Mouse (Mus musculus) heart, postnatal 0 days (tissue): ENCODE data around the gene Mrtfb. TPM values are rescaled to one million over a fixed set of nuclear protein-coding genes. Genes with fewer than 3 reads are reported as not detected.

Experiments used
- ATAC-seq: fragments of 200-750 bp; cut with Nextera tagmentation; 2 replicates; pipeline ENCODE4 v1.8.0; 2017; ENCODE audit warnings: low read depth, moderate number of reproducible peaks, moderate library complexity; ENCODE audit not compliant: insufficient read depth
- DNase-seq: peaks from one replicate; pipeline ENCODE4 v3.0.0-alpha.2; 2016; ENCODE audit warnings: low spot score
- H3K27ac ChIP-seq: fragments of 300-500 bp; sonication (generic); 2 replicates; pipeline ENCODE4 v1.5.1; 2014; ENCODE audit warnings: low read depth, mild to moderate bottlenecking
- H3K27me3 ChIP-seq: fragments of 300-500 bp; sonication (generic); 2 replicates; pipeline ENCODE4 v1.6.1; 2014; ENCODE audit warnings: low read length, mixed read lengths; ENCODE audit not compliant: control insufficient read depth, insufficient read depth
- H3K36me3 ChIP-seq: fragments of 300-500 bp; sonication (generic); replicated peaks from 2 replicates; pipeline ENCODE4 v1.6.1; 2014; ENCODE audit warnings: low read length, mixed read lengths; ENCODE audit not compliant: control insufficient read depth, insufficient read depth
- H3K4me1 ChIP-seq: fragments of 300-500 bp; sonication (generic); 2 replicates; pipeline ENCODE4 v1.6.1; 2014; ENCODE audit warnings: antibody characterized with exemption; ENCODE audit not compliant: control insufficient read depth, insufficient read depth
- H3K4me2 ChIP-seq: fragments of 300-500 bp; sonication (generic); 2 replicates; pipeline ENCODE4 v1.6.1; 2014; ENCODE audit warnings: low read depth, mild to moderate bottlenecking, low read length, moderate library complexity
- H3K4me3 ChIP-seq: fragments of 300-500 bp; sonication (generic); 2 replicates; pipeline ENCODE4 v1.5.1; 2014; ENCODE audit warnings: low read depth, low read length
- H3K9ac ChIP-seq: fragments of 300-500 bp; sonication (generic); replicated peaks from 2 replicates; pipeline ENCODE4 v1.6.1; 2014; ENCODE audit warnings: low read depth, low read length, mixed read lengths
- H3K9me3 ChIP-seq: fragments of 300-500 bp; sonication (generic); replicated peaks from 2 replicates; pipeline ENCODE4 v1.6.1; 2016; ENCODE audit warnings: low read length; ENCODE audit not compliant: control insufficient read depth
- CTCF ChIP-seq: IDR thresholded peaks from 2 replicates; pipeline ENCODE4 v1.5.1; 2016; ENCODE audit warnings: antibody characterized with exemption, control low read depth, low read depth
- EP300 ChIP-seq: IDR thresholded peaks from 2 replicates; pipeline ENCODE4 v1.6.1; 2016; ENCODE audit warnings: antibody characterized with exemption, low read depth
- WGBS: fragments of 180-500 bp; shearing (Covaris S2); extraction: QIAGEN DNeasy Blood & Tissue Kit; methylation state at CpG from one replicate; pipeline ENCODE4 v1.1.7; 2014; 5-methylcytosine and 5-hydroxymethylcytosine counted together
- polyA plus RNA-seq: library from polyadenylated mRNA; unstranded; fragments of >200 nt; fragmentation: Nextera tagmentation; extraction: Ambion mirVana; gene quantifications from 2 replicates; pipeline ENCODE4 v1.2.1, GENCODE M21; 2015
- total RNA-seq: library from RNA; depleted of rRNA; stranded (reverse); fragments of >200 nt; gene quantifications from 2 replicates; pipeline ENCODE4 v1.2.3, GENCODE M21; 2014; ENCODE audit warnings: low replicate concordance

The Mrtfb gene
- total and polyA plus RNA-seq, 2 experiments from 2014 or later = 11.7 to 17.2 TPM

DNA sequence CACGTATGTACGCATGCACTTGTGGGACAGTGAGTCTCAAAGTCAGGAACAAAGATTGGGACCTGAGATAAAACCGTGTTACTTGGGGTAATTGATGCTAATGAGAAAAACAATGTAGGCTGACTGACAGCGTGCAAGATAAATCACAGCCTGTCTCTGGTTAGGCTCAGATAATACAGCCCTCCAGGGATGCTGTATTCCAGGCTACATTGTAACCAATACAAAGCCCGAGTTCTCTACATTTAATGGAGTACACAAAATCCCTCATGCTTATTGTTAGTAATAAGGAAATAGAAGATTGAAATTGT lies 1.2 kb downstream of the Mrtfb start:
- WGBS = 14% methylated on average over 5 of the region's 5 CpGs
- no peak for ATAC-seq
- H3K27ac ChIP-seq = no peak overlapping the region

DNA sequence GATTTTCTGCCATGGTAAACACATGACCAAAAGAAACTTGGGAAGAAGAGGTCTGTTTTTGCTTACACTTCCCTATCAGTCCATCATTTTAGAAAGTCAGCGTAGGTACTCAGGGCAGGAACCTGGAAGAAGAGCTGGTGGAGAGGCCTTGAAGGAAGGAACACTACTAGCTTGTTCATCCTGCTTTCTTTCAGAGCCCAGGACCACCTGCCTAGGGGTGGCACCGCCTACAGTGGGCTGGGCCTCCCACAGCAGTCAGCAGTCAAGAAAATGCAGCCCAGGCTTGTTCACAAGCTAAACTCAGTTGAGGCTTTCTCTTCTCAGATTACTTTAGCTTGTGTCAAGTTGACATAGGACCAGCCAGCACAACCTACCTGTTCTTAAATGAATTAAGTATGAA lies 2.7 kb downstream of the Mrtfb start:
- TF ChIP-seq CTCF (no peak), EP300 (no peak)
- Histone ChIP-seq H3K9me3 (no peaks in the 10 kb centered on the region), H3K4me3 (no peak overlapping the region), H3K27me3 (no peaks in the 10 kb centered on the region), H3K27ac (no peak overlapping the region), H3K36me3 (no peaks in the 10 kb centered on the region), H3K9ac (no peak overlapping the region), H3K4me1 (peaks cover 30% of the 10 kb centered on the region), H3K4me2 (no peak overlapping the region)
- WGBS = 94% methylated on average over 2 of the region's 2 CpGs
- ATAC-seq = no peak
- no peak for DNase-seq

More for the DNA sequence above, 1.2 kb downstream of the Mrtfb start:
- peaks cover 30% of the 10 kb centered on the region for H3K4me1 ChIP-seq
- no peak for TF ChIP-seq CTCF
- no peak for TF ChIP-seq EP300
- peak overlapping the region; percentile 92 for H3K9ac ChIP-seq
- no peaks in the 10 kb centered on the region for H3K27me3 ChIP-seq
- peak overlapping the region; percentile 82 for H3K4me3 ChIP-seq
- no peak for DNase-seq
- no peaks in the 10 kb centered on the region for H3K9me3 ChIP-seq
- H3K4me2 ChIP-seq = peak overlapping the region; percentile 74
- H3K36me3 ChIP-seq = no peaks in the 10 kb centered on the region

DNA sequence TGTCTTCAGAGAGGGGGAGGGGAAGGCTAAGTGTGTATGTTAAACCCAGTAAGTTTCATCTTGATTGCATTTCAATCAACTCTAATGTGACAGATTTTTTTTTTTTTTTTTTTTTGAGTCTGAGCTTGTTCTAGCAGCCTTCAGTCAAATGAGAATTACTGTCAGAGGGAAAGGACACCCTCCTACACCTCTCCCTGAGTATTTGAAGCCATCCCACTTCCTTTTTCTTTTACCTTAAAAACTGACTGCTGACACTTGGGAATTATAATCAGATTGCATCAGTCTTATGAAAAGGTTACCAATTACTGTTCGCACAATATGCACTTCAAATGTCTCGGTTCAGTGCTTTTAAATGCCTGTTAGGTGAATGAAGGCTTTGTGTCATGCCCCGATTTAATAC lies 10.0 kb downstream of the Mrtfb start:
- H3K4me3 ChIP-seq = no peak overlapping the region
- H3K9me3 ChIP-seq = peaks cover 4% of the 10 kb centered on the region; the same call in 1 of the 2 replicates
- H3K4me2 ChIP-seq = no peak overlapping the region
- DNase-seq = no peak
- TF ChIP-seq EP300 = no peak
- TF ChIP-seq CTCF = no peak
- H3K36me3 ChIP-seq = peaks cover 20% of the 10 kb centered on the region
- no peak overlapping the region for H3K27ac ChIP-seq
- 0 out of 2 replicates have a peak, but pooled peaks cover 1% of the 10 kb centered on the region for H3K4me1 ChIP-seq
- no peak for ATAC-seq
- 93% methylated on average over 3 of the region's 3 CpGs for WGBS
- H3K27me3 ChIP-seq = no peaks in the 10 kb centered on the region
- no peak overlapping the region for H3K9ac ChIP-seq

DNA sequence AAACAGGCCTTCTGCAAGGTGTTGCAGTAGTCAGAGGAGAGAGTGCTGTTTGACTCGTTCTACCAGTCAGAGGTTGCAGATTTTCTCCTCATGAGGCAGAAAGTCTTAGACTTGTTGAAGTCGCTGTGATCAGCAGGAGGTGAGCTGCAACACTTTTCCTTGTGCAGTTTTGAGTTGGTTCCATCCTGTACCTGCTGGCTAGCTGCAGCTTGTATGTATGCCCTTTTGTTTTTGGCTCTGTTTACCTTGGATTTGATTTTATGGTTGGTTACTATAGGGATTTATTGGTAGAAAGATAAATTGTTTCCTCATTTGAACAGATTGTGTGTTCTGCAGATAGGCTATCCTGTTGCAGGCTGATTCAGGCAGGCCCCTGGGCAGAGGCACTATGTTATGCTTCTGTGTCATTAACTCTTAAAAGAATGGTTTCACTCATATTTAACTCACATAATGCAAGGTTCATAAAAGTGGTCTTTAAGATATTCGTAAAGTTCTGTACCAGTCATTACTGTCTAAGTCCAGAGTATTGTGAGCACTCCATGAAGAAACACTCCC lies 11.1 kb downstream of the Mrtfb start:
- peaks cover 4% of the 10 kb centered on the region; the same call in 1 of the 2 replicates for H3K9me3 ChIP-seq
- no peaks in the 10 kb centered on the region for H3K4me1 ChIP-seq
- TF ChIP-seq EP300 = no peak
- no peak for TF ChIP-seq CTCF
- no peak overlapping the region for H3K4me2 ChIP-seq
- H3K4me3 ChIP-seq = no peak overlapping the region
- H3K36me3 ChIP-seq = peaks cover 20% of the 10 kb centered on the region
- 79% methylated on average over 3 of the region's 3 CpGs for WGBS
- ATAC-seq = no peak
- H3K9ac ChIP-seq = no peak overlapping the region
- DNase-seq = no peak
- no peak overlapping the region for H3K27ac ChIP-seq
- no peaks in the 10 kb centered on the region for H3K27me3 ChIP-seq

DNA sequence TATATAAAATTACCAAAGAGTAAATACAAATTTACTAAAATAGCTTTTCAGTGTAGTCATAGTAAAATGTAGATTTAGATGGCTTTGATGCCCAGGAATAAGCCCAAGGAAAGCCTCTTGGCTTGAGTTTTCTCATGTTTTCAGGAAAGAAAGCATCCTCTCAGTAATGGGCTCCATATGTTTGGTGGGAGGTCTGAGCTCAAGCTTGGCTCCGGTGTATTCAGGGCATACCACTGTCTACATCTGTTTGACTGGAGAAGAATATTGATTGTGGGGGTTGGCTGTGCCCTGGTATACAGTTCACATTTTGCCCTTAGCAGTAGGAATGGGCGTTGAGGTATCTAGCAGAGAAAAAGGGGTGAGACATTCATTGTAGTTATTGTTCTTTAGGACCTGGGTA lies 13.1 kb downstream of the Mrtfb start:
- no peak overlapping the region for H3K9ac ChIP-seq
- no peak for ATAC-seq
- H3K4me1 ChIP-seq = no peaks in the 10 kb centered on the region
- peaks cover 4% of the 10 kb centered on the region; the same call in 1 of the 2 replicates for H3K9me3 ChIP-seq
- no peaks in the 10 kb centered on the region for H3K27me3 ChIP-seq
- H3K36me3 ChIP-seq = peaks cover 20% of the 10 kb centered on the region
- 97% methylated on average over 2 of the region's 2 CpGs for WGBS
- no peak overlapping the region for H3K27ac ChIP-seq
- no peak for TF ChIP-seq EP300
- no peak for TF ChIP-seq CTCF
- no peak for DNase-seq
- H3K4me3 ChIP-seq = no peak overlapping the region
- H3K4me2 ChIP-seq = no peak overlapping the region

DNA sequence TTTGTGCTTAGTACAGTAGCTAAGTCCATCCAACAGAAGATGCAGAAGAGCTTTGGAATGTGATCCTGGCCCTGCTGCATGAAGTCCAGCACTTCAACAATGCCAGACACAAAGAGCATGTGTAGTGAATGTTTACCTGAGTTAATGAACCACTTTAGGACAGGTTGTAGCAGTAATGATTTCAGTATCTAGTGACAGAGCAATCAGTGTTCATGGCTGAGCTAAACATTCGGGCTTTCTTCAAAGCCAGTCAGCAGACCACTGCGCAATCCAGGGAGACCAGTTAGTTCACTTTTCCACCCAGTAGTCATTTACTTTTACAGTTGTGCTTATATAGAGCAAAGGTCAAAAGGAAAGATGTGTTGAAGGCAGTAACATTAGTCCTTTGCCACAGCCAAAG lies 20.0 kb downstream of the Mrtfb start:
- Histone ChIP-seq H3K27ac (no peak overlapping the region), H3K4me3 (no peak overlapping the region), H3K4me2 (no peak overlapping the region), H3K9ac (no peak overlapping the region), H3K9me3 (no peaks in the 10 kb centered on the region), H3K27me3 (no peaks in the 10 kb centered on the region), H3K36me3 (no peaks in the 10 kb centered on the region), H3K4me1 (0 out of 2 replicates have a peak, but pooled peaks cover 10% of the 10 kb centered on the region)
- no peak for DNase-seq
- no peak for TF ChIP-seq CTCF
- TF ChIP-seq EP300 = no peak
- no peak for ATAC-seq
- WGBS = 88% methylated on average over 2 of the region's 2 CpGs
